Mouse (Mus musculus) heart, embryonic 15.5 days (tissue): Measurements from ENCODE around the gene Atp13a2. TPM values are rescaled to one million over a fixed set of nuclear protein-coding genes. Genes with fewer than 3 reads are reported as not detected.
A peak's percentile ranks its signal among the peaks of the same experiment; 100 is the strongest.

ENCODE experiments used
- ATAC-seq: fragments of 200-750 bp; cut with Nextera tagmentation; replicated peaks from 2 replicates; pipeline ENCODE4 v1.8.0; 2017; ENCODE audit warnings: low read depth, moderate TSS enrichment; ENCODE audit not compliant: insufficient number of reproducible peaks, insufficient read depth, low FRiP score
- H3K27ac ChIP-seq: fragments of 300-500 bp; sonication (generic); 2 replicates; pipeline ENCODE4 v1.5.1; 2015; ENCODE audit warnings: mild to moderate bottlenecking, inconsistent platforms
- H3K27me3 ChIP-seq: fragments of 300-500 bp; sonication (generic); 2 replicates; pipeline ENCODE4 v1.6.1; 2015; ENCODE audit warnings: inconsistent platforms
- H3K36me3 ChIP-seq: fragments of 300-500 bp; sonication (generic); 2 replicates; pipeline ENCODE4 v1.6.1; 2015; ENCODE audit warnings: mild to moderate bottlenecking, inconsistent platforms
- H3K4me1 ChIP-seq: fragments of 300-500 bp; sonication (generic); replicated peaks from 2 replicates; pipeline ENCODE4 v1.6.1; 2015; ENCODE audit warnings: inconsistent platforms
- H3K4me2 ChIP-seq: fragments of 300-500 bp; sonication (generic); 2 replicates; pipeline ENCODE4 v1.6.1; 2015; ENCODE audit warnings: inconsistent platforms, mild to moderate bottlenecking, moderate library complexity
- H3K4me3 ChIP-seq: fragments of 300-500 bp; sonication (generic); 2 replicates; pipeline ENCODE4 v1.5.1; 2015; ENCODE audit warnings: mild to moderate bottlenecking, inconsistent platforms
- H3K9ac ChIP-seq: fragments of 300-500 bp; sonication (generic); 2 replicates; pipeline ENCODE4 v1.6.1; 2015; ENCODE audit warnings: mild to moderate bottlenecking, inconsistent platforms
- H3K9me3 ChIP-seq: fragments of 300-500 bp; sonication (generic); replicated peaks from 2 replicates; pipeline ENCODE4 v1.6.1; 2016; ENCODE audit warnings: inconsistent platforms
- WGBS: fragments of 180-500 bp; shearing (Covaris S2); methylation state at CpG from one replicate; pipeline ENCODE4 v1.1.7; 2015; ENCODE audit warnings: mixed read lengths; 5-methylcytosine and 5-hydroxymethylcytosine counted together
- polyA plus RNA-seq: library from polyadenylated mRNA; unstranded; fragments of >200 nt; fragmentation: Nextera tagmentation; extraction: Ambion mirVana; gene quantifications from 2 replicates; pipeline ENCODE4 v1.2.1, GENCODE M21; 2015

The Atp13a2 gene
- 23.4 and 38.8 TPM in 2 replicates for polyA plus RNA-seq

DNA sequence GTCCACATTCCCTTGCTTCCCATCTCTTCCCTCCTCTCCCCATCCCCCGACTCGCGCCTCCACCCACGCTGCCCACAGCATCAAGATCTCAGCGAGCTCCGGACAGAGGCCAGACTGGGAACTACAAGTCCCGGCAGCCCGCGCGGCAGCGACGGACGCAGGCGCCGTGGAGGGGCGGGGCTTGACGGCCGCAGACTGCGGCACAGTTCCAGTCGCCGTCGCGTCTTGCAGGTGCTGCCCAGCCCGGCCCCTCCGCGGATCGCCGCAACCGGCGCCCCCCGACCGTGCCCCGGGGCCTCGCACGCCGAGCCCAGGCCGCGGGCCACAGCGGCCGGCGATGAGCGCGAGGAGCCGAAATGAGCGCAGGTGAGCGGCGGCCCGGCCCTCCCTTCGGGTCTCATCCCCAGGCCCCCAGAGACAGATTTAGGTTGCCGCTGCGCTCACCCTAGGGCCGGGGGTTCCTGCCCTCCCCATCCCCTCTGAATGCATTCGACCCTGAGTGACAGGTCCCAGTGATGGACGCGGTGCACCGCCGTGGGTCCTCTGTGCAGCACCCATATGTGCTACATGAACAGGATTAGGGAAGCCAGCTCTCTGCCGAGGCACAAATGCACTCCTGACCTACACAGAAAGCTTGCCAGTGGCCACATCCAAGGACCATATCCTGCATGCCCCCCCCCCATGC lies at the start of gene Atp13a2:
TSS of gene Atp13a2 (plus strand) at position 163 of the 685 bp plus-strand sequence.
- peaks cover 34% of the 10 kb centered on the region for H3K4me1 ChIP-seq
- peak within 1 kb of the TSS; percentile 84 for H3K4me2 ChIP-seq
- H3K36me3 ChIP-seq: 0 out of 2 replicates have a peak, but pooled peaks cover 2% of the 10 kb centered on the region
- peak within 1 kb of the TSS; percentile 92 for H3K4me3 ChIP-seq
- under 1% methylated on average over 58 of the region's 58 CpGs for WGBS
- no peaks in the 10 kb centered on the region; the same call in 1 of the 2 replicates for H3K27me3 ChIP-seq
- peak within 1 kb of the TSS; percentile 95 for H3K9ac ChIP-seq
- H3K27ac ChIP-seq: no peak within 1 kb of the TSS
- no peaks in the 10 kb centered on the region for H3K9me3 ChIP-seq
- ATAC-seq: peak; percentile 84

DNA sequence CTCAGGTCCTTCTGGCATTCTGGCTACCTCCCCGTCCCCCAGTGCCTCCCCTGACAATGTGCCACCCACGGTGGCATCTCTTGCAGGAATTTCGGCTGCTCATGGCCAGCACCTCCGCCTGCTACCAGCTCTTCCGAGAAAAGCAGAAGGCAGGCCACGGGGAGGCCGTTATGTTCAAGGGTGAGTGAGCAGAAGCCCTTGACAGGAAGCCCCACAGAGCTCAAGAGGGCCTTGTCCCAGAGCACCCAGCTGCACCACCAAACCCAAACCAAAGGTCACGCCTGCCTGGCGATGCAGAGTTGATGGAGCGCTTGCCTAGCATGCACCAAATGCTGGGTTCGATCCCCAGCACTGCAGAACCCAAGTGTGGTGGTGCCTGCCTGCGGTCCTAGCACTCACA lies 42.3 kb upstream of the Atp13a2 start:
- H3K4me1 ChIP-seq: peaks cover 5% of the 10 kb centered on the region; the same call in 1 of the 2 replicates
- H3K4me3 ChIP-seq: no peak overlapping the region
- no peaks in the 10 kb centered on the region for H3K27me3 ChIP-seq
- 84% methylated on average over 12 of the region's 12 CpGs for WGBS
- peak overlapping the region; percentile 24; the same call in 1 of the 2 replicates for H3K27ac ChIP-seq
- no peak for ATAC-seq
- H3K9me3 ChIP-seq: no peaks in the 10 kb centered on the region
- no peak overlapping the region for H3K9ac ChIP-seq
- H3K36me3 ChIP-seq: no peaks in the 10 kb centered on the region
- no peak overlapping the region for H3K4me2 ChIP-seq

DNA sequence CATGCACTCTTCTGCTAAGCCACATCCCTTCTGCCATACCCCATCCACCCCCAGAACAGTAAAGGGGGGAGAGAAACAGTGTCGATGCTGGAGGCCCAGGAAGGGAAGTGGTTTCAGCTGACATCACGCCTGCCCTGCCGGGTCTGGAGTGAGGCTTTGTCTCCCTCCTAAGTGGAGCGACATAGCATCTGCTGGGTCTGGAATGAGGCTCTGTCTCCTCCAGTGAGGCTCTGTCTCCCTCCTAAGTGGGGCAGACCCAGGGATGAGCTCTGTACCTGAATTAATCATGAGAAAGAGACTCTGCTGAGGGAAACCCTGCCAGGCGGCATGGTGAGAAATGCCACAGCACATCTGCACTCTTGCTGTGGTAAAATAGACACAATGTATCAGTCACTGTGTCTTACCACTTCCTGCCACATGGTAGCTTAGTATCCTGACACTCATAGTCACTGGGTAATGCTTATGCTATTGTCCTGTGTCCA lies 41.7 kb upstream of the Atp13a2 start:
- whole genome bisulfite sequencing: 68% methylated on average over 5 of the region's 5 CpGs

DNA sequence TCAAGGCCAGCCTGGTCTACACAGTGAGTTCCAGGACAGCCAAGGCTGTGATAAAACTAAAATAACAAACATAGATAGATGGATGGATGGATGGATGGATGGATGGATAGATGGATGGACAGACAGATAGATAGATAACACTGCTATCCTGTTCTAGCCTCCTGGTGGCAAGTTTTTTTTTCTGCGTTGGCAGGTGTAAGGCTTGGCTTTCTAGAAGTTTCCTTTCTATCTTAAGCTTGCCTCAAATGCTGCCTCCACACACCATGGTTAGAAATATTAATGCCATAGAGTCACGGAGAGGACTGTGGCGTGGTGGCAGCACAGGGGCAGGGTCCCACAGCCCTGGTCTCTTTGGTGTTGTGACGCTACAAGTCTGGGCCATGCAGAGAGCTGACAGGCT lies 41.1 kb upstream of the Atp13a2 start:
- no peaks in the 10 kb centered on the region for H3K36me3 ChIP-seq
- H3K9ac ChIP-seq: no peak overlapping the region
- H3K9me3 ChIP-seq: no peaks in the 10 kb centered on the region
- H3K4me2 ChIP-seq: no peak overlapping the region
- no peak overlapping the region for H3K4me3 ChIP-seq
- H3K4me1 ChIP-seq: peaks cover 11% of the 10 kb centered on the region
- 86% methylated on average over 4 of the region's 4 CpGs for WGBS
- no peak overlapping the region for H3K27ac ChIP-seq
- no peak for ATAC-seq
- H3K27me3 ChIP-seq: no peaks in the 10 kb centered on the region

More for the DNA sequence above, 41.7 kb upstream of the Atp13a2 start:
- Histone ChIP-seq H3K27ac (peak overlapping the region; percentile 53; the same call in 1 of the 2 replicates), H3K9ac (no peak overlapping the region), H3K9me3 (no peaks in the 10 kb centered on the region), H3K4me3 (no peak overlapping the region), H3K4me1 (peaks cover 5% of the 10 kb centered on the region; the same call in 1 of the 2 replicates), H3K4me2 (no peak overlapping the region), H3K27me3 (no peaks in the 10 kb centered on the region), H3K36me3 (no peaks in the 10 kb centered on the region)
- ATAC-seq: no peak

DNA sequence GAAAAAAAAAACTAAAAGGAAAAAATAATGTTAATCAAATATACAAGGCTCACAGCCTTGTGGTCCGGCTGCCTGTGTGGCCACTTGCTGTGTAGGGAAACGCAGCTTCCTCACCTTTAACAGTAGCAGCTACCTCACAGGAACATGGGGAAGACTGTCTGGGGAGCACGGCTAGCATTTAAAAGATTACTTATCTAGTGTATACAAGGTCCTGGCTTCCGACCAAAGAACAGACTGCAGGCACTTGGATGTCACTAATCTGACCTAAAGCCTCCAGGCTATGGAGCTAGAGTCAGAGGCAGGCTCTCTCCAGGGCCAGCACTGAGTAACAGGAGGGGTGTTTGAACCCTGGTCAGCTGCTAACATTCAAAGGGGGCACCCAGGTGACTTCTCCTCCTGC lies 40.6 kb upstream of the Atp13a2 start:
- H3K4me3 ChIP-seq: no peak overlapping the region
- peaks cover 15% of the 10 kb centered on the region for H3K4me1 ChIP-seq
- H3K9me3 ChIP-seq: no peaks in the 10 kb centered on the region
- no peaks in the 10 kb centered on the region for H3K36me3 ChIP-seq
- no peak overlapping the region for H3K4me2 ChIP-seq
- H3K9ac ChIP-seq: no peak overlapping the region
- 38% methylated on average over 4 of the region's 4 CpGs for WGBS
- ATAC-seq: no peak
- no peak overlapping the region for H3K27ac ChIP-seq
- no peaks in the 10 kb centered on the region for H3K27me3 ChIP-seq

DNA sequence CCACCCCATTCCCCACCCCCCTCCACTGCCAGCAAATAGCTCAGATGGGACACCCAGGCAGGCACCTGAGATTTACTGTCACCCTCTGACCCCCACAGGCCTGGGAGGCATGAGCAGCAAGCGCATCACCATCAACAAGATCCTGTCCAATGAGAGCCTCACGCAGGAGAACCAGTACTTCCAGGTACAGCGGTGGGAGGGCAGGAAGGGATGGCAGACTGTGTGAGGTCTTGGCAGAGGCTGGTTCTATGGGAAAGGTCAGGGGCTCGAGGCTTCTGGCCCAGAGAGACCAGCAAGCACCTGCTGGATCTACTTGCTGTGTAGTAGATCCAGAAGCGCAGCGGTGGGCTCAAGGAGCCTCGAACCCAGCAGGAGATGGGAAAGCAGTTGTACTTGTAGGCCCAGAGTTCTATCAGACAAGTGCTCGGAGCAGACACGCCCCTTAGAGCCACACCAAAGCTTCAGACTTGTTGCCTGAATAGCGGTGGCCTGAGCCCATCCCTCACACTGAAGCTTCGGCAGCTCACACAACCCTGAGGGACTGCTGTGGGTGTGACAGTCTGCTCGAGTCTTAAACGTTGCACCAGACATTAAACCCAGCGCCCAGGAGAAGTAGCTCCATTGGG lies 40.0 kb upstream of the Atp13a2 start:
- H3K27ac ChIP-seq: no peak overlapping the region
- H3K9ac ChIP-seq: no peak overlapping the region
- no peak overlapping the region for H3K4me2 ChIP-seq
- no peak for ATAC-seq
- H3K36me3 ChIP-seq: no peaks in the 10 kb centered on the region
- no peaks in the 10 kb centered on the region for H3K9me3 ChIP-seq
- no peak overlapping the region for H3K4me3 ChIP-seq
- peaks cover 15% of the 10 kb centered on the region for H3K4me1 ChIP-seq
- 77% methylated on average over 14 of the region's 14 CpGs for WGBS
- H3K27me3 ChIP-seq: no peaks in the 10 kb centered on the region

DNA sequence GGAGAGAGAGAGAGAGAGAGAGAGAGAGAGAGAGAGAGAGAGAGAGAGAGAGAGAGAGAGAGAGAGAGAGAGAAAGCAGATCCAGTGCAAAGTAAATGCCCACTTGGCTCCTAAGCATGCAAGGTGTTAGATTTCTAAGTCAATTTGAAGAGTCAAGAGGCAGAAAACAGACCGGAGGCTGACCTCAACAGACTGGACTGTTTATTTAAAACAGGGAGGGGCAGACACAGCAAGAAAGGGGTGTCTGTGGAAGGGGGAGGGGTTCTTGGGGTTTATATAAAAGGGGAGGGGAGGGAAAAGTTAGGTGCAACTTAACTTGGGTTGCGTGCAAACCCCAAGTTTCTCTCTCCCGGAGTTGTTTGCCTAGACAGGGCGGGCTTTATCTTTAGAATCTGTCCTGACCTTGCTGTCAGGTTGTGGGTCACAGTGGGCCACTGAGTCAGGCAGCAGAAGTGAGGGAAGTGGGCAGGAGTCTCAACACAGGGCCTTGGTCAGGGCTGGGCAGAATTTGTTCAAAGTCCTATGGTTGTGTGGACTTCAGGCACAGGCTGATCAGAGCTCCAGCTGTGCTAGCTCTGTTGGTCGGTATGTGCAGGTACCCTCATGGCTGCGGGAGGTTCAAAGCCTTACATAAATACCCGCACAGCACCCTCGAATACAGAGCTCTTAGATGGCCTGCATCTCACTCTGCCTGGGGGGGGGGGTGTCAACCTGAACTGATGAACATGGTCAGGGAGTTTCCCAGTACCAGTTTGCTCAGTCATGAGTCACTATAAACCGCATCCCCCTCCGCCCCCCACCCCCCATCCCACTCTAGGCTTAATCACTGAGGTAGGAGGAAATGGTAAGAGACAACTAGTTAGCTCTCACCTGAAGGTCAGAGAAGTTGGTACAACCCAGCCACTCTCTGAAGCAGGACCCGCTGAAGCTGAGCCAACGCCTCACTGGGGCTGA lies 38.9 kb upstream of the Atp13a2 start:
- Histone ChIP-seq H3K9ac (no peak overlapping the region), H3K9me3 (no peaks in the 10 kb centered on the region), H3K4me3 (no peak overlapping the region), H3K4me1 (peaks cover 15% of the 10 kb centered on the region), H3K27me3 (no peaks in the 10 kb centered on the region), H3K27ac (no peak overlapping the region), H3K4me2 (no peak overlapping the region), H3K36me3 (no peaks in the 10 kb centered on the region)
- ATAC-seq: no peak
- WGBS: 84% methylated on average over 12 of the region's 12 CpGs

DNA sequence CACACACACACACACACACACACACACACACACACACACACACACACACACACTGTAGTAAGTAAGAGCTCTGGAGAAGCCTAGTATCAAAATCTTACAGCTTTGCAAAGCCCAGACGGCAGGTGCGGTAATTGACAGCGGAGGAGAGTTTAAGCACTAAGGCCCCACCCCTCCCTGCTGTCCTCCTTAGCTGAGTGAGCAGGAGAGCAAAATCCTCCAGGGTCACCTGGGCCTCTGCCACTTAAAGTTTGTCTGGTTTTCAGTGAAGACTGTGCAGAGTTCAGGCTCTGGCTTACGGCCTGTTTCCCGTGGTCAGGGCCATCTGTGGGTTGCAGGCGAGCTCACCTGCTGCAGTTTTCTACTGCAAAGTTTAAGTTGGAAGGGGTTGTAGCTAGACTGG lies 38.2 kb upstream of the Atp13a2 start:
- H3K36me3 ChIP-seq: no peaks in the 10 kb centered on the region
- WGBS: 83% methylated on average over 6 of the region's 6 CpGs
- H3K4me2 ChIP-seq: no peak overlapping the region
- no peak overlapping the region for H3K9ac ChIP-seq
- no peak overlapping the region for H3K4me3 ChIP-seq
- no peaks in the 10 kb centered on the region for H3K27me3 ChIP-seq
- ATAC-seq: no peak
- peaks cover 15% of the 10 kb centered on the region for H3K4me1 ChIP-seq
- H3K27ac ChIP-seq: no peak overlapping the region
- no peaks in the 10 kb centered on the region for H3K9me3 ChIP-seq

DNA sequence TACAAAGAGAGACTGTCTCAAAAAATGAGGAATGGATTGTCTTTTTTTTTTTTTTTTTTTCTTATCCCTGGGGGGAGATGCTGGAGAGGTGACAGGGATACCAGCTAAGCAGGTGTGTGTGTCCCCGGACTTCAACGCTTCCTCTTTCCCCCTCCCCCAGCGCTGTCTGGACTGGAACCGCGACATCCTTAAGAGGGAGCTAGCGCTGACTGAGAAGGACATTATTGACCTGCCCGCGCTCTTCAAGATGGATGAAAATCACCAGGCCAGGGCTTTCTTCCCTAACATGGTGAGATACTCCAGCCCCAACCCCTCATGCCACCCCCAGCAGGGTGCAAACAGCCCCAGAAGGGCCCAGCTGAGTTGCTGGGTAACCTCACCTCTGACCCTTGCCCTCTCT lies 37.6 kb upstream of the Atp13a2 start:
- H3K4me2 ChIP-seq: no peak overlapping the region
- WGBS: 79% methylated on average over 8 of the region's 8 CpGs
- no peaks in the 10 kb centered on the region for H3K36me3 ChIP-seq
- ATAC-seq: no peak
- H3K27ac ChIP-seq: no peak overlapping the region
- H3K4me3 ChIP-seq: no peak overlapping the region
- H3K9ac ChIP-seq: no peak overlapping the region
- no peaks in the 10 kb centered on the region for H3K9me3 ChIP-seq
- H3K4me1 ChIP-seq: peaks cover 15% of the 10 kb centered on the region
- H3K27me3 ChIP-seq: no peaks in the 10 kb centered on the region

DNA sequence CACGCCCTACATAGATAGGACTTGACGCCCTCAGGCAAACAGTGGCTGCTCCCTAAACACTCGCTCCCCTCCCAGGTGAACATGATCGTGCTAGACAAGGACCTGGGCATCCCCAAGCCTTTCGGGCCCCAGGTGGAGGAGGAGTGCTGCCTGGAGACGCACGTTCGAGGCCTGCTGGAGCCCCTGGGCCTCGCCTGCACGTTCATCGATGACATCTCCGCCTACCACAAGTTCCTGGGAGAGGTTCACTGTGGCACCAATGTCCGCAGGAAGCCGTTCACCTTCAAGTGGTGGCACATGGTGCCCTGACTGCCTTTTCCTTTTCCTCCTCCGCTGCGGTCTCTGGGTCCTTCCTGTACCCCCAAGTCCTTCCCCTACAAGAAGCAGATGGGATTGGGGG lies 37.1 kb upstream of the Atp13a2 start:
- no peak for ATAC-seq
- Histone ChIP-seq H3K9me3 (no peaks in the 10 kb centered on the region), H3K9ac (no peak overlapping the region), H3K4me2 (no peak overlapping the region), H3K36me3 (no peaks in the 10 kb centered on the region), H3K4me3 (no peak overlapping the region), H3K27me3 (no peaks in the 10 kb centered on the region), H3K4me1 (peaks cover 15% of the 10 kb centered on the region), H3K27ac (no peak overlapping the region)
- WGBS: 85% methylated on average over 16 of the region's 16 CpGs

DNA sequence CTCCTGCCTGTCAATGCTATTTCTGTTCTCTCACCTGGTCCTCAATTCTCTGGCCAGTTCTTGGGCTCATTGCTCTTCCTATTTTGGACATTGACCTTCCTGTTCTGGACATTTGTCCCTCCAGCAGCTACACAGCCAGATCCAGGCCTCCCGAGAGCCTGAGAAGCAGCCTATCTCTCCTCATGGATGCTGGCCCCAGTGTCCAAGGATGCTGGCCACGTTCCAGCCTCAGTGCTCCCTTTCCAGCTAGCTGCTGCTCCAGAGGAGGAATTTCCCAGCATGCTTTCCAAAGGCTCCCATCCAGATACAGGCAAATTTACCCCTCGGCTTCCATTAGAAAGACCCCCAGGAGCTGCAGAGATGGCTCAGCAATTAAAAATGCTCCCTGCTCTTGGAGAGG lies 36.1 kb upstream of the Atp13a2 start:
- Histone ChIP-seq H3K27ac (no peak overlapping the region), H3K9ac (no peak overlapping the region), H3K4me2 (no peak overlapping the region), H3K4me1 (peaks cover 15% of the 10 kb centered on the region), H3K9me3 (no peaks in the 10 kb centered on the region), H3K36me3 (no peaks in the 10 kb centered on the region), H3K27me3 (0 out of 2 replicates have a peak, but pooled peaks cover 2% of the 10 kb centered on the region), H3K4me3 (no peak overlapping the region)
- no peak for ATAC-seq
- WGBS: 38% methylated on average over 3 of the region's 3 CpGs
